8 mouse cellular contexts compared by ENCODE assay signal in the genomic region with DNA sequence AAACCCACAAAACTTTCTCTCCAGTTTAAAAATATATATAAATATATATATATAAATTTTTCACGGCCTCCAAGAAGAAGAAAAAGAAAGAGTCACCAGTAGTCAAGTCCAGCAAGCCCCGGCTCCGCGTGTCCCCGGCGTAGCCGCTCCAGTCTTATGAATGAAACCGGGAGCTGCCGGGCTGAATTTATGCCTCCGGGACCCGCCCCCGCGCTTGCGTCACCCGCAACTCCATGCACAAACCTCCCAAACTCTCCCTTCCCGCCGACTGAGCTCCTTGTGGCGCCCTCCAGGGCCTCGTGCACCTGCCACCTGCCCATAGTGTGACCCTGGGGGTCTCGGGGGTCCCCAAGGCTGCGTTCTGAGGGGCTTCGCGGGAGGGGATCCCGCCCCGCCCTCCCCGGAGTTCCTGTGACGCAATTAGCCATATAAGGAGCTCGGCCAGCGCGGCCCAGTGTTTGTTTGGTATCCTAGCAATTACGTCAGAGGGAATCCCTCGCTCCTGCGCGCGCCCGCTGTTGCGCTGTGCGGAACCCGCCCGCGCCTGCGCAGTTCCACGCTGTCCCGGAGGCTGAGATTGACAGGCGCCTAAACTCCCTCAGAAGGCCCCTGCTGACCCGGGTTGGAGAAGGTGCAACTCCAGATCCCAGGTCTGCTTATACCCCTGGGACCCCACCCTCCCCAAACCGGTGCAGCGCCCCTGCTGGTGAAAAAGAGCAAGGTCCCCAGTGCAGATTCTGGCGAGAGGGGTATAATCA. TPM values are rescaled to one million over a fixed set of nuclear protein-coding genes. Genes with fewer than 3 reads are reported as not detected.
DNase-seq lines count a peak whose midpoint lies in the region; ATAC-seq lines count a peak whose summit lies in the region.

Gene Fosb, minus strand, starts transcription at position 168 of the 758 bp plus-strand sequence.

- H3K9me3 ChIP-seq in embryonic facial prominence, embryonic 11.5 days (replicated peaks; ENCODE audit: control insufficient read depth, low read length) = no peaks in the 10 kb centered on the region
- H3K9me3 ChIP-seq in limb, embryonic 10.5 days (replicated peaks) = no peaks in the 10 kb centered on the region
- H3K9me3 ChIP-seq in midbrain, embryonic 12.5 days = no peaks in the 10 kb centered on the region

- no peaks in the 10 kb centered on the region for H3K4me1 ChIP-seq in embryonic facial prominence, embryonic 11.5 days (ENCODE audit: control insufficient read depth, insufficient read depth, low read length)
- peaks cover 32% of the 10 kb centered on the region for H3K4me1 ChIP-seq in limb, embryonic 10.5 days
- peaks cover 28% of the 10 kb centered on the region for H3K4me1 ChIP-seq in midbrain, embryonic 12.5 days

- DNase-seq in 3134 (ENCODE audit: extremely low read depth, insufficient read length, low spot score) = peak; percentile 93
- DNase-seq in adrenal gland, postnatal 25 days = peak; percentile 94
- DNase-seq in embryonic facial prominence, embryonic 11.5 days (ENCODE audit: low spot score) = peak; percentile 97
- DNase-seq in heart, adult 11 months = peak; percentile 100
- peak; percentile 97 for DNase-seq in kidney, adult 18-20 months
- peak; percentile 94 for DNase-seq in limb, embryonic 10.5 days (ENCODE audit: low spot score)
- peak; percentile 96 for DNase-seq in skeletal muscle tissue, adult 2 months (ENCODE audit: low read depth, low spot score)

- under 1% methylated on average over 49 of the region's 49 CpGs for WGBS in embryonic facial prominence, embryonic 11.5 days
- under 1% methylated on average over 49 of the region's 49 CpGs for WGBS in limb, embryonic 10.5 days
- WGBS in midbrain, embryonic 12.5 days = under 1% methylated on average over 49 of the region's 49 CpGs

- no peak within 1 kb of the TSS for H3K27ac ChIP-seq in embryonic facial prominence, embryonic 11.5 days (replicated peaks; ENCODE audit: low read depth, low read length)
- peak within 1 kb of the TSS; percentile 56 for H3K27ac ChIP-seq in limb, embryonic 10.5 days
- no peak within 1 kb of the TSS for H3K27ac ChIP-seq in midbrain, embryonic 12.5 days (replicated peaks)

- H3K4me2 ChIP-seq in embryonic facial prominence, embryonic 11.5 days (ENCODE audit: low read depth, low read length) = peak within 1 kb of the TSS; percentile 75
- H3K4me2 ChIP-seq in midbrain, embryonic 12.5 days (replicated peaks) = peak within 1 kb of the TSS; percentile 86

- peaks cover 16% of the 10 kb centered on the region for H3K27me3 ChIP-seq in embryonic facial prominence, embryonic 11.5 days (ENCODE audit: control insufficient read depth, insufficient read depth, low read length)
- peaks cover 47% of the 10 kb centered on the region for H3K27me3 ChIP-seq in limb, embryonic 10.5 days (ENCODE audit: low read depth, poor library complexity, severe bottlenecking)
- H3K27me3 ChIP-seq in midbrain, embryonic 12.5 days = peaks cover 68% of the 10 kb centered on the region

- peak within 1 kb of the TSS; percentile 26; the same call in 1 of the 2 replicates for H3K9ac ChIP-seq in embryonic facial prominence, embryonic 11.5 days (replicated peaks; ENCODE audit: low read length)
- peak within 1 kb of the TSS; percentile 46; the same call in 1 of the 2 replicates for H3K9ac ChIP-seq in midbrain, embryonic 12.5 days (replicated peaks)

- ATAC-seq in embryonic facial prominence, embryonic 11.5 days (replicated peaks; ENCODE audit: insufficient number of reproducible peaks, low FRiP score, low TSS enrichment, low read depth) = peak; percentile 78
- ATAC-seq in midbrain, embryonic 12.5 days (ENCODE audit: low FRiP score, low read depth) = peak; percentile 88

- H3K4me3 ChIP-seq in embryonic facial prominence, embryonic 11.5 days (ENCODE audit: low read depth, low read length) = peak within 1 kb of the TSS; percentile 58
- H3K4me3 ChIP-seq in limb, embryonic 10.5 days = peak within 1 kb of the TSS; percentile 70
- peak within 1 kb of the TSS; percentile 66 for H3K4me3 ChIP-seq in midbrain, embryonic 12.5 days

- no peaks in the 10 kb centered on the region for H3K36me3 ChIP-seq in embryonic facial prominence, embryonic 11.5 days (replicated peaks; ENCODE audit: control insufficient read depth, insufficient read depth, low read depth, low read length)
- H3K36me3 ChIP-seq in limb, embryonic 10.5 days = no peaks in the 10 kb centered on the region
- H3K36me3 ChIP-seq in midbrain, embryonic 12.5 days = no peaks in the 10 kb centered on the region

RNA-seq across cellular contexts. Expression of gene Fosb, which starts in this region (rescaled TPM):
- 1.0 and 1.3 TPM in 2 replicates for total RNA-seq in adrenal gland, postnatal 25 days (2021)
- not detected in 2 replicates for polyA plus RNA-seq in embryonic facial prominence, embryonic 11.5 days (2014; fragmentation: Nextera tagmentation; extraction: Ambion mirVana)
- 0.04 and 0.11 TPM in 2 replicates for polyA plus RNA-seq in limb, embryonic 10.5 days (2016; fragmentation: Nextera tagmentation; extraction: Ambion mirVana)
- polyA plus RNA-seq in midbrain, embryonic 12.5 days (2016; fragmentation: Nextera tagmentation; extraction: Ambion mirVana) = 0.20 TPM in 1 of 2 replicates, not detected in the other

Comparison
In these comparisons a context has a peak if more than half of its experiments do, and no peak if none do; other contexts are left out.
1. Peak in DNase-seq, ATAC-seq, H3K4me3 ChIP-seq, H3K9ac ChIP-seq and H3K4me2 ChIP-seq in embryonic facial prominence, embryonic 11.5 days; RNA of the gene not detected or under 1 TPM.
2. Peak in DNase-seq, H3K4me3 ChIP-seq and H3K27ac ChIP-seq in limb, embryonic 10.5 days; RNA of the gene not detected or under 1 TPM.
3. Peak in ATAC-seq, H3K4me3 ChIP-seq, H3K9ac ChIP-seq and H3K4me2 ChIP-seq in midbrain, embryonic 12.5 days; RNA of the gene not detected or under 1 TPM.